Mouse (Mus musculus): ENCODE data around the gene Gm973. TPM values are rescaled to one million over a fixed set of nuclear protein-coding genes. Genes with fewer than 3 reads are reported as not detected.

Gene Gm973
- total and polyA plus RNA-seq, 3 experiments = 0.05 to 3.7 TPM; not detected in 1

GRCm38 (mm10) chr1:59609896-59610295 is 93.8 kb downstream of the Gm973 start:
- Histone ChIP-seq H3K4me1 (ENCODE audit: insufficient read depth, low read depth, low read length) (peaks cover 29% of the 10 kb centered on the region), H3K36me3 (replicated peaks) (no peaks in the 10 kb centered on the region), H3K27me3 (ENCODE audit: insufficient read depth, low read length) (peaks cover 5% of the 10 kb centered on the region; the same call in 1 of the 2 replicates), H3K9me3 (replicated peaks) (no peaks in the 10 kb centered on the region; the same call in 1 of the 2 replicates), H3K4me3 (ENCODE audit: low read depth, low read length) (no peak overlapping the region)
- TF ChIP-seq POLR2AphosphoS5 (IDR thresholded peaks at IDR 0.05; ENCODE audit: insufficient replicate concordance, low read depth, low read length) = no peak
- TF ChIP-seq GATA2 (IDR thresholded peaks at IDR 0.05; ENCODE audit: borderline replicate concordance, low read depth, low read length) = no peak
- no peak for DNase-seq (ENCODE audit: low spot score)
- ATAC-seq (ENCODE audit: extremely low read depth, insufficient number of reproducible peaks, low FRiP score, poor library complexity, severe bottlenecking) = no peak

DNA sequence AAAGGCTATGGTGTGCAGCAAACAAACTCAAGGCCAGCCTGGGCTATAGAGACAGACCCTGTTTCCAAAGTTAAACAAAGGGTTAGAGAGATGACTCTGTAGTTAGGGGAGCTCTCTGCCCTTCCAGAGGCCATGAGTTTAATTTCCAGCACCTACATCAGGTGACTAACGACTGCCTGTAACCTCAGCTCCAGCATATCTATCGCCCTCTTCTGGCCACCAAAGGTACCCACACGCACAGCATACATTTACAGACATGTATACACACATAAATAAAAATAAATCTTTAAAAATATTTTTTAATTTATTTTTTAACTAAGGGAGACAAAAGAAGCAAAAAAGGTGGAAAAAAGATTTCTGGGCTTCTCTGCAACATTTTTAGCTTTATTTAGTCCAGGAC is 94.9 kb downstream of the Gm973 start:
- H3K9me3 ChIP-seq (replicated peaks) = no peaks in the 10 kb centered on the region; the same call in 1 of the 2 replicates
- no peak for TF ChIP-seq TAL1 (conservative IDR thresholded peaks at IDR 0.05; ENCODE audit: low read depth, low read length)
- TF ChIP-seq GATA2 (IDR thresholded peaks at IDR 0.05; ENCODE audit: borderline replicate concordance, low read depth, low read length) = no peak
- no peak for TF ChIP-seq CTCF (IDR thresholded peaks at IDR 0.05; ENCODE audit: low read depth, low read length)
- TF ChIP-seq POLR2AphosphoS5 (IDR thresholded peaks at IDR 0.05; ENCODE audit: insufficient replicate concordance, low read depth, low read length) = no peak
- no peak for TF ChIP-seq GATA1 (IDR thresholded peaks at IDR 0.05; ENCODE audit: borderline replicate concordance, low read length)

DNA sequence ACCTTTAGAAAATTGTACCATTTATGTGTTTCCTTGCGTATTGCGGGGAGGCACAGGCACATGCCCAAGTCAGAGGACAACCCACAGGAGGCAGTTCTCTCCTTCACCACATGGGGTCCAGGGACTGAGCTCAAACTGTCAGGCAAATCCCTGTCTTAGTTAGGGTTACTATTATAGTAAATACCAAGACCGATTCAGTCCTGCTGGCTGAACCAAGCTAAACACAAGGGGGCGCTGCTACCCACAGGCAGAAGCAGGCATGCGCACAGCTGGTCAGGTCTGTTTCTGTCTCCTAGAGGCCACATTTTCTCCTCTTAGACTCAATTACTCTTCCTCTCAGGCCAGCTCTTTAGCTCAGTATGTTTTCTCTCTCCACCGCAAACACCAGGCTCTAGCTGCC is 97.7 kb downstream of the Gm973 start:
- H3K27me3 ChIP-seq (ENCODE audit: insufficient read depth, low read length) = peaks cover 10% of the 10 kb centered on the region
- peak; percentile 19; the same call in 1 of the 2 replicates for ATAC-seq (ENCODE audit: extremely low read depth, insufficient number of reproducible peaks, low FRiP score, poor library complexity, severe bottlenecking)
- TF ChIP-seq CTCF (IDR thresholded peaks at IDR 0.05; ENCODE audit: low read depth, low read length) (peak; percentile 94), GATA2 (IDR thresholded peaks at IDR 0.05; ENCODE audit: borderline replicate concordance, low read depth, low read length) (no peak)
- no peaks in the 10 kb centered on the region; the same call in 1 of the 2 replicates for H3K9me3 ChIP-seq (replicated peaks)
- H3K4me3 ChIP-seq (ENCODE audit: low read depth, low read length) = no peak overlapping the region
- peak; percentile 54 for DNase-seq (ENCODE audit: low spot score)
- H3K4me1 ChIP-seq (ENCODE audit: insufficient read depth, low read depth, low read length) = peaks cover 17% of the 10 kb centered on the region
- no peaks in the 10 kb centered on the region for H3K36me3 ChIP-seq (replicated peaks)

More for the DNA sequence above, 94.9 kb downstream of the Gm973 start:
- DNase-seq (ENCODE audit: low spot score) (no peak), ATAC-seq (ENCODE audit: extremely low read depth, insufficient number of reproducible peaks, low FRiP score, poor library complexity, severe bottlenecking) (no peak)
- peaks cover 29% of the 10 kb centered on the region for H3K4me1 ChIP-seq (ENCODE audit: insufficient read depth, low read depth, low read length)
- H3K27me3 ChIP-seq (ENCODE audit: insufficient read depth, low read length) = peaks cover 8% of the 10 kb centered on the region; the same call in 1 of the 2 replicates
- H3K4me3 ChIP-seq (ENCODE audit: low read depth, low read length) = no peak overlapping the region
- H3K36me3 ChIP-seq (replicated peaks) = no peaks in the 10 kb centered on the region

DNA sequence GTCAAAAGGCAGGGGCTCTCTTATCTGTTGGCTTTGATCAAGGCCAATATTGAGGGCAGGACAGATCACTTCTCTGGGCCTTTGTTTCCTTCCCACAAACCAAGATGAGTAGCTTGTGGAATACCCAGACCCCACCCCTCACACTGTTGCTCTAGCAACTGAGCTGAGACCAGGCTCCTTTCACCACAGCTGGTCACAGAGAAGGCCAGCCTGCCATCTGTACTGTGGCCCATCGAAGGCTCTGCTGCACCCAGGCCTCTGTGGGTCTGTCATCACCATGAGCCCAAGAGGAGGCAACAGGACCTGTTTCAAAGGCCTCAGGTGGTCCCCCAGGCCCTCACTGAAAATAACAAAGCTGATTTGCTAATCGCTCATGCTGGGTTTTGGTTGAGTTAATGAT is 99.0 kb downstream of the Gm973 start:
- ATAC-seq (ENCODE audit: extremely low read depth, insufficient number of reproducible peaks, low FRiP score, poor library complexity, severe bottlenecking) (no peak), DNase-seq (ENCODE audit: low spot score) (no peak)
- Histone ChIP-seq H3K4me1 (ENCODE audit: insufficient read depth, low read depth, low read length) (peaks cover 14% of the 10 kb centered on the region), H3K9me3 (replicated peaks) (no peaks in the 10 kb centered on the region; the same call in 1 of the 2 replicates), H3K36me3 (replicated peaks) (no peaks in the 10 kb centered on the region), H3K27me3 (ENCODE audit: insufficient read depth, low read length) (peaks cover 12% of the 10 kb centered on the region), H3K4me3 (ENCODE audit: low read depth, low read length) (no peak overlapping the region)
- TF ChIP-seq TAL1 (conservative IDR thresholded peaks at IDR 0.05; ENCODE audit: low read depth, low read length) (no peak), POLR2AphosphoS5 (IDR thresholded peaks at IDR 0.05; ENCODE audit: insufficient replicate concordance, low read depth, low read length) (no peak), CTCF (IDR thresholded peaks at IDR 0.05; ENCODE audit: low read depth, low read length) (no peak), GATA2 (IDR thresholded peaks at IDR 0.05; ENCODE audit: borderline replicate concordance, low read depth, low read length) (no peak), GATA1 (IDR thresholded peaks at IDR 0.05; ENCODE audit: borderline replicate concordance, low read length) (no peak)

DNA sequence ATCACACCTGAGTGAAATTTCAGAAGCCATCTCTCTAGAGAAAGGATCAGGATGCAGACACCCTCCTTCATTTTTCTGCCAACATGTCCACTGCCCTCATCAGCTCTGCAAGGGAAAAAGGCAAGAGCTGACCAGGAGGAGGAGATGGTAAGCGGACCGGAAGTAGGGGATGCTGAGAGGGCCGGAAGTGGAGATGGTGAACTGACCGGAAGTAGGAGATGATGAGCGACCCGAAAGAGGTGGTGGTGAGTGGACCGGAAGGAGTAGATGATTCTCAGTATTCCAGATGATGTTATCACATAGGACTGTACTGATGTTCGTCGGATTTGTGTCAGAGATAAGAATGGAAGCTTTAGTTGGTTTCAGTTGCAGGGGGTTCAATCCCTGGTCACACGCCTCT is 103.1 kb downstream of the Gm973 start:
- Histone ChIP-seq H3K9me3 (replicated peaks) (no peaks in the 10 kb centered on the region), H3K4me1 (ENCODE audit: insufficient read depth, low read depth, low read length) (peaks cover 8% of the 10 kb centered on the region), H3K27me3 (ENCODE audit: insufficient read depth, low read length) (peaks cover 14% of the 10 kb centered on the region), H3K36me3 (replicated peaks) (no peaks in the 10 kb centered on the region), H3K4me3 (ENCODE audit: low read depth, low read length) (no peak overlapping the region)
- TF ChIP-seq POLR2AphosphoS5 (IDR thresholded peaks at IDR 0.05; ENCODE audit: insufficient replicate concordance, low read depth, low read length) = no peak
- no peak for TF ChIP-seq TAL1 (conservative IDR thresholded peaks at IDR 0.05; ENCODE audit: low read depth, low read length)
- no peak for TF ChIP-seq GATA2 (IDR thresholded peaks at IDR 0.05; ENCODE audit: borderline replicate concordance, low read depth, low read length)
- no peak for TF ChIP-seq GATA1 (IDR thresholded peaks at IDR 0.05; ENCODE audit: borderline replicate concordance, low read length)
- no peak for TF ChIP-seq CTCF (IDR thresholded peaks at IDR 0.05; ENCODE audit: low read depth, low read length)
- DNase-seq (ENCODE audit: low spot score) (no peak), ATAC-seq (ENCODE audit: extremely low read depth, insufficient number of reproducible peaks, low FRiP score, poor library complexity, severe bottlenecking) (no peak)

DNA sequence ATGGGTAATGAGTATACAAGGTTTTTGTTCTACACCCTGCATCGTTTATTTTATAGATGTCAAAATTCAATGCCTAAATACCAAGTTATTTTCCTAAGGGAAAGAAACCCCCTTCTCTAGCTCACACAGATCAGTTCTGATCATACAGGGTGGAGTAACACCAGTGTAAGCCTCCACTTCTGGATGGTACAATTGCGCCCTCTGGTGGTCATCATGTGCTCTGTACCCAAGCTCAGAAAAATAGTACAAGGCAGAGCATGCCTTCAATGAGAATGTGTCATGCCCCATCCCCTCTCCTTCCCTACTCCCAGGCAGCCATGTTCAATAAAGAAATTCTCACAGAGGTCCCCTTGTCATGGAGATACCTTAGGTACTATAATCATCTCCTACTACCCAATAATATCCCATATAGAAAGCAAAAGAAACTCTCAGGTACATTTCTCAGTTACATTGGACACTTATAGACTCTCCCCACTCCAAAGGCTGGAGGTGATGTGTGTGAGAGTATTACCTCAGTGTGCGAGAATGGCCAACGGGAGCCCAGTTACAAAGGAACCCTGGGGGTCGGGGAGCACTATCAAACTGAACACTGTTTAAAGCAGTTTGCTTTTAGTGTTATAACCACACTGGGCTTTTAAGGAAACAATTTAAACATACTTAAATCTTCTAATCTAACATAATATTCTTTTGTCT is 107.4 kb downstream of the Gm973 start:
- peaks cover 4% of the 10 kb centered on the region; the same call in 1 of the 2 replicates for H3K27me3 ChIP-seq (ENCODE audit: insufficient read depth, low read length)
- H3K9me3 ChIP-seq (replicated peaks) = no peaks in the 10 kb centered on the region
- no peak overlapping the region for H3K4me3 ChIP-seq (ENCODE audit: low read depth, low read length)
- H3K4me1 ChIP-seq (ENCODE audit: insufficient read depth, low read depth, low read length) = peaks cover 16% of the 10 kb centered on the region
- no peaks in the 10 kb centered on the region for H3K36me3 ChIP-seq (replicated peaks)
- TF ChIP-seq POLR2AphosphoS5 (IDR thresholded peaks at IDR 0.05; ENCODE audit: insufficient replicate concordance, low read depth, low read length) (no peak), CTCF (IDR thresholded peaks at IDR 0.05; ENCODE audit: low read depth, low read length) (peak; percentile 98), GATA1 (IDR thresholded peaks at IDR 0.05; ENCODE audit: borderline replicate concordance, low read length) (no peak), TAL1 (conservative IDR thresholded peaks at IDR 0.05; ENCODE audit: low read depth, low read length) (no peak), GATA2 (IDR thresholded peaks at IDR 0.05; ENCODE audit: borderline replicate concordance, low read depth, low read length) (no peak)
- ATAC-seq (ENCODE audit: extremely low read depth, insufficient number of reproducible peaks, low FRiP score, poor library complexity, severe bottlenecking) = peak; percentile 87
- peak; percentile 67 for DNase-seq (ENCODE audit: low spot score)

Data from G1E (cell line).